Mouse (Mus musculus) cerebellum, adult (tissue): ENCODE measurements at regions not wholly inside any gene's neighbourhood (a gene's known extent, or its start where the extent isn't known, plus 50 kb on each side); places are given as distances from the start of the nearest gene placed in this dataset.
"Not testable (repeated sequence)": the region's sequence is repeated elsewhere in the genome, so short reads cannot be mapped to it uniquely, and the experiment has no call there.

ENCODE experiments used
- ATAC-seq: cut with Nextera tagmentation; 2 replicates; pipeline ENCODE4 v1.9.2; 2017; ENCODE audit warnings: mild to moderate bottlenecking, moderate library complexity, mixed read lengths; ENCODE audit not compliant: insufficient number of reproducible peaks, low FRiP score, low TSS enrichment

GRCm38 (mm10) chr2:135525779-135526178 lies 133.0 kb upstream of the Plcb4 start:
- ATAC-seq = no peak

- no peak for ATAC-seq
These were observed 129.2 kb upstream of the Plcb4 start for GRCm38 (mm10) chr2:135529619-135530018.

- no peak for ATAC-seq
These were observed 122.4 kb upstream of the Plcb4 start for GRCm38 (mm10) chr2:135536303-135536871.

- no peak for ATAC-seq
These were observed 120.8 kb upstream of the Plcb4 start for GRCm38 (mm10) chr2:135538022-135538421.

- peak; percentile 92 for ATAC-seq
These were observed 117.8 kb upstream of the Plcb4 start for GRCm38 (mm10) chr2:135541058-135541457.

GRCm38 (mm10) chr2:135541930-135542329 lies 116.9 kb upstream of the Plcb4 start:
- no peak for ATAC-seq

- no peak for ATAC-seq
These were observed 113.9 kb upstream of the Plcb4 start for GRCm38 (mm10) chr2:135544882-135545281.

GRCm38 (mm10) chr2:135547966-135548365 lies 110.8 kb upstream of the Plcb4 start:
- ATAC-seq = no peak

GRCm38 (mm10) chr2:135553031-135553430 lies 105.8 kb upstream of the Plcb4 start:
- no peak for ATAC-seq

GRCm38 (mm10) chr2:135558026-135558425 lies 100.8 kb upstream of the Plcb4 start:
- not testable (repeated sequence) for ATAC-seq

GRCm38 (mm10) chr2:135559328-135559727 lies 99.5 kb upstream of the Plcb4 start:
- no peak for ATAC-seq

GRCm38 (mm10) chr2:135559933-135560710 lies 98.7 kb upstream of the Plcb4 start:
- no peak for ATAC-seq

GRCm38 (mm10) chr2:135560856-135561255 lies 98.0 kb upstream of the Plcb4 start:
- no peak for ATAC-seq

GRCm38 (mm10) chr2:135561716-135562115 lies 97.1 kb upstream of the Plcb4 start:
- no peak for ATAC-seq

GRCm38 (mm10) chr2:135562140-135562890 lies 96.5 kb upstream of the Plcb4 start:
- peak; percentile 90 for ATAC-seq

GRCm38 (mm10) chr2:135564231-135564630 lies 94.6 kb upstream of the Plcb4 start:
- no peak for ATAC-seq

- ATAC-seq = no peak
These were observed 90.5 kb upstream of the Plcb4 start for GRCm38 (mm10) chr2:135568350-135568749.

- no peak for ATAC-seq
These were observed 87.2 kb upstream of the Plcb4 start for GRCm38 (mm10) chr2:135571599-135571998.

GRCm38 (mm10) chr2:135577228-135577627 lies 81.6 kb upstream of the Plcb4 start:
- no peak for ATAC-seq

- peak; percentile 52; the same call in 1 of the 2 replicates for ATAC-seq
These were observed 80.7 kb upstream of the Plcb4 start for GRCm38 (mm10) chr2:135578135-135578534.

GRCm38 (mm10) chr2:135579514-135579913 lies 79.3 kb upstream of the Plcb4 start:
- no peak for ATAC-seq
